Mouse (Mus musculus): ENCODE data around the gene Pamr1.

- TF ChIP-seq E2F4 (IDR thresholded peaks at IDR 0.05; ENCODE audit: borderline replicate concordance, low read depth, low read length) (no peak), CTCF (IDR thresholded peaks at IDR 0.05 in 2 of 3, conservative IDR thresholded peaks at IDR 0.05 in 1 of 3; ENCODE audit: control insufficient read depth in 1 of 3, insufficient read depth in 1 of 3, low read depth in 2 of 3, low read length in 3 of 3, poor library complexity in 1 of 3, severe bottlenecking in 1 of 3) (no peak), NRF1 (IDR thresholded peaks at IDR 0.05; ENCODE audit: insufficient read depth, low read depth, low read length, poor library complexity, severe bottlenecking) (no peak), MAFK (IDR thresholded peaks at IDR 0.05; ENCODE audit: borderline replicate concordance, low read depth, low read length) (no peak), POLR2AphosphoS2 (IDR thresholded peaks at IDR 0.05; ENCODE audit: low read length) (no peak), POLR2A (IDR thresholded peaks at IDR 0.05; ENCODE audit: control insufficient read depth in 1 of 2, insufficient read depth in 1 of 2, low read depth in 1 of 2, low read length in 2 of 2, poor library complexity in 1 of 2) (no peak), GABPA (IDR thresholded peaks at IDR 0.05; ENCODE audit: low read depth, low read length) (no peak), EP300 (IDR thresholded peaks at IDR 0.05; ENCODE audit: low read depth in 1 of 2, low read length in 2 of 2) (no peak), GATA1 (IDR thresholded peaks at IDR 0.05; ENCODE audit: low read depth, low read length) (no peak), TAL1 (IDR thresholded peaks at IDR 0.05; ENCODE audit: low read length) (no peak), POLR2AphosphoS5 (IDR thresholded peaks at IDR 0.05; ENCODE audit: borderline replicate concordance, low read depth, low read length) (no peak), ZNF384 (IDR thresholded peaks at IDR 0.05; ENCODE audit: low read depth, low read length) (no peak), USF2 (IDR thresholded peaks at IDR 0.05; ENCODE audit: borderline replicate concordance in 1 of 2, insufficient read depth in 1 of 2, low read depth in 1 of 2, low read length in 2 of 2) (no peak), MAZ (IDR thresholded peaks at IDR 0.05; ENCODE audit: low read depth, low read length) (no peak)
These were observed 100.5 kb downstream of the Pamr1 start for GRCm38 (mm10) chr2:102650322-102650721.

Measured in MEL (cell line).